Mouse (Mus musculus) CH12.LX (cell line): Measurements from ENCODE around the gene Bend4. TPM values are rescaled to one million over a fixed set of nuclear protein-coding genes. Genes with fewer than 3 reads are reported as not detected.

Source experiments
- DNase-seq: peaks from one replicate; pipeline ENCODE4 v3.0.0-alpha.2; 2013; ENCODE audit errors: extremely low read depth
- H3K27ac ChIP-seq: 2 replicates; pipeline ENCODE4 v1.5.1; 2012; ENCODE audit warnings: low read depth, mild to moderate bottlenecking, control low read depth, moderate library complexity; ENCODE audit not compliant: insufficient read depth
- H3K27me3 ChIP-seq: replicated peaks from 2 replicates; pipeline ENCODE3; 2012; ENCODE audit warnings: inconsistent platforms
- H3K36me3 ChIP-seq, 2 experiments: replicated peaks in 1 of 2; 2 replicates each; pipeline versions ENCODE3 to v1.6.1; 2012; ENCODE audit warnings: inconsistent platforms in 1 of 2, low read length in 1 of 2, mild to moderate bottlenecking in 1 of 2, mixed read lengths in 1 of 2, moderate library complexity in 1 of 2; ENCODE audit not compliant: control insufficient read depth in 1 of 2, insufficient read depth in 1 of 2
- H3K4me1 ChIP-seq, 2 experiments: 2 replicates each; pipeline ENCODE4 v1.6.1; 2012; ENCODE audit warnings: inconsistent platforms in 1 of 2, moderate library complexity in 1 of 2; ENCODE audit not compliant: insufficient read depth in 2 of 2, control insufficient read depth in 1 of 2
- H3K4me2 ChIP-seq: 2 replicates; pipeline ENCODE4 v1.6.1; 2012; ENCODE audit warnings: low read depth, mild to moderate bottlenecking, control low read depth; ENCODE audit not compliant: poor library complexity, insufficient read depth, severe bottlenecking
- H3K4me3 ChIP-seq, 3 experiments: fragments of 150-350 bp in 1 of 3; sonication (generic) in 1 of 3; replicated peaks in 1 of 3; 2 replicates each; pipeline versions ENCODE3 to v1.5.1; 2011 to 2012; ENCODE audit warnings: low read depth in 2 of 3, low read length in 2 of 3, mild to moderate bottlenecking in 2 of 3, moderate library complexity in 2 of 3, control low read depth in 1 of 3, improper control_type of control experiment in 1 of 3, inconsistent platforms in 1 of 3, mixed read lengths in 1 of 3; ENCODE audit not compliant: poor library complexity in 1 of 3
- H3K79me2 ChIP-seq: replicated peaks from 2 replicates; pipeline ENCODE4 v1.6.1; 2012; ENCODE audit warnings: mild to moderate bottlenecking, moderate library complexity; ENCODE audit not compliant: control insufficient read depth, poor library complexity, insufficient read depth, severe bottlenecking; ENCODE audit errors: extremely low read depth
- H3K9ac ChIP-seq: 2 replicates; pipeline ENCODE4 v1.6.1; 2012; ENCODE audit warnings: low read depth, mild to moderate bottlenecking, control low read depth, moderate library complexity; ENCODE audit not compliant: insufficient read depth
- H3K9me3 ChIP-seq: replicated peaks from 2 replicates; pipeline ENCODE3; 2012; ENCODE audit warnings: low read length, inconsistent platforms, mixed read lengths
- USF2 ChIP-seq: conservative IDR thresholded peaks from 2 replicates; pipeline ENCODE4 v1.6.1; 2011; ENCODE audit warnings: low read depth, low read length, improper control_type of control experiment
- dilution Hi-C: fragments of 300-500 bp; cut with MboI; formaldehyde crosslinking; loops from 2 replicates; pipeline ENCODE4 v1.14.3; 2020; ENCODE audit warnings: low sequenced_read_pairs; ENCODE audit not compliant: extremely low pct_unique_long_range_greater_than_20kb, extremely low pct_ligation_motif_present
- in situ Hi-C: fragments of 300-500 bp; cut with MboI; formaldehyde crosslinking; loops from 3 replicates; pipeline ENCODE4 v1.14.3; 2019; ENCODE audit warnings: low sequenced_read_pairs, low pct_ligation_motif_present, low pct_unique_long_range_greater_than_20kb, mixed read lengths
- polyA plus RNA-seq: library from polyadenylated mRNA; unstranded; fragments of >175 nt; gene quantifications from 2 replicates; pipeline ENCODE4 v1.2.1, GENCODE M21; 2012; ENCODE audit warnings: low read depth; ENCODE audit not compliant: insufficient read length
- total RNA-seq, 2 experiments: library from RNA; depleted of rRNA; stranded (reverse); fragments of 300-350 nt in 1 of 2; fragments of >200 nt in 1 of 2; gene quantifications; 2 replicates each; pipeline ENCODE4 v1.2.3; 2012 to 2014

Gene Bend4
- total and polyA plus RNA-seq, 3 experiments, result 0.06 TPM; not detected in 2

DNA sequence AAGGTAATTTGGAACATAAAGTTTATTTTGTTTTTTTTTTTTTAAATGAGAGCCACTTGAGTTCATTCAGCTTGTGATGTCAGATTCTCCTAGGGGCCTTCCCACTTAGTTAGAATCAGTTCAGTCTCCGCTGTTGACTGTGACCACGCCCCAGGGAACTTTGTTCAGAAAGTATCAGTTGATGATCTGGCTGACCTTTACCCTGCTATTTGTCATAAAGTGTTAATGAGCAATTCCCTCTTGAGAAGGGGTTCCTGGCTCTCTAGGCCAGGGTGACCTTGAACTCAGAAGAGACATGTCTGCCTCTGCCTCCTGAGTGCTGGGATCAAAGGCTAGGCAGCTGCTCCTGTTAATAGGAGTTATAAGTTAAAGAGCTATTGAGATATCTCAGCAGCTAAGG is 81.0 kb downstream of the Bend4 start:
- no peaks in the 10 kb centered on the region for H3K79me2 ChIP-seq
- no peaks in the 10 kb centered on the region for H3K27me3 ChIP-seq
- dilution Hi-C loops, result no loop called here
- in situ Hi-C loops, result no loop called here
- no peak overlapping the region for H3K4me2 ChIP-seq
- peaks cover 3 to 7% of the 10 kb centered on the region in 2 experiments; a peak in 2 of 4 replicates for H3K4me1 ChIP-seq
- H3K9ac ChIP-seq, result no peak overlapping the region
- no peak for DNase-seq
- peaks cover 46 to 87% of the 10 kb centered on the region in 2 experiments for H3K36me3 ChIP-seq
- no peak overlapping the region for H3K27ac ChIP-seq
- TF ChIP-seq USF2, result no peak
- H3K9me3 ChIP-seq, result no peaks in the 10 kb centered on the region
- H3K4me3 ChIP-seq, result no peak overlapping the region

Other genes starting within 250 kb of the Bend4 start
- gene Tmem33, start 167.7 kb downstream of the Bend4 start, total RNA-seq (2012; rRNA removed), result 70.4 and 95.5 TPM in 2 replicates
- gene Tmem33, start 167.7 kb downstream of the Bend4 start, total RNA-seq (2014; rRNA removed), result 147 and 159 TPM in 2 replicates
- 134 and 137 TPM in 2 replicates for gene Tmem33, start 167.7 kb downstream of the Bend4 start, polyA plus RNA-seq
- 15.0 and 19.6 TPM in 2 replicates for gene Slc30a9, start 121.4 kb downstream of the Bend4 start, total RNA-seq (2012; rRNA removed)
- 41.2 and 42.6 TPM in 2 replicates for gene Slc30a9, start 121.4 kb downstream of the Bend4 start, total RNA-seq (2014; rRNA removed)
- gene Slc30a9, start 121.4 kb downstream of the Bend4 start, polyA plus RNA-seq, result 35.6 TPM in 2 replicates
- gene Shisa3, start 179.6 kb upstream of the Bend4 start, total RNA-seq (2012; rRNA removed), result not detected in 2 replicates
- not detected in 2 replicates for gene Shisa3, start 179.6 kb upstream of the Bend4 start, total RNA-seq (2014; rRNA removed)
- gene Shisa3, start 179.6 kb upstream of the Bend4 start, polyA plus RNA-seq, result not detected in 2 replicates